Mouse (Mus musculus): ENCODE measurements around the gene Pcnx.

GRCm38 (mm10) chr12:81832039-81832738 is 27.6 kb upstream of the Pcnx start:
- TF ChIP-seq CTCF (IDR thresholded peaks at IDR 0.05; ENCODE audit: extremely low read depth, insufficient read depth, low read length) (no peak), POLR2A (IDR thresholded peaks at IDR 0.05; ENCODE audit: extremely low read depth, insufficient read depth, low read length) (no peak)
